ENCODE assay signal across 17 mouse cellular contexts in the genomic region with DNA sequence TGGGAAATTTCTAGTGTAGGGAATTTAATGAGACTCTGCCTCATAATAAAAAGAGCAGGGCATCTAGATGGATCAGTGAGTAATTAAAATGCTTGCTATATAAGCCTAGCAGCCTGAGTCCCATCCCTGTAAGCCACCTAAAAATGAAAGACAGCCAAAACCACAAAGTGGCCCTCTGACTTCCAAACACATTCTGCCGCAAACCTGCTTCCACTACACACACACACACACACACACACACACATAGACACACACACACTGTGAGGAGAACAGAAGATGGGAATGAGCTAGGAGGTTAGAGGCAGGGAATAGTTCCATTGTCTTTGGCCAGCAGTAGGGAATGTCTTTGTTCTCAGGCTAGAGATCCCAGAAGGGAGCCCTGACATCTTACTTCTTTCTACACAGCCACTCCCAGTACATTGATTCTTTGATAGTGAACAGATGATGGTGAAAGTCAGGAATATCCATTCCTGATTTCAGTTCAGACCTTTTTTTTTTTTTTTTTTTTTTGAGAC. TPM values are rescaled to one million over a fixed set of nuclear protein-coding genes. Genes with fewer than 3 reads are reported as not detected.
DNase-seq lines count a peak whose midpoint lies in the region; ATAC-seq and TF ChIP-seq lines count a peak whose summit lies in the region.
"Had no signal": no experiment of that assay in that cellular context is flagged by ENCODE, and none has a peak within 500 bp of the region (broad histone marks: within the 10 kb centered on the region; RNA-seq: fewer than 3 reads in every experiment).

No protein-coding gene starts in this region.

- intact Hi-C loops in left cerebral cortex, postnatal 25 days (cut with DNase I), result loop anchor here (2.0 kb wide), 2 partner anchors 41 to 219 kb away; a partner anchor contains a TSS

- H3K4me3 ChIP-seq in heart, embryonic 10.5 days, result no peak overlapping the region
- no peak overlapping the region for H3K4me3 ChIP-seq in heart, embryonic 12.5 days
- H3K4me3 ChIP-seq in liver, postnatal 0 days (ENCODE audit: low read depth, low read length), result no peak overlapping the region
- H3K4me3 ChIP-seq in liver, embryonic 11.5 days (ENCODE audit: low read depth, low read length), result no peak overlapping the region
- no peak overlapping the region for H3K4me3 ChIP-seq in midbrain, embryonic 15.5 days

- H3K9ac ChIP-seq in heart, embryonic 12.5 days, result no peak overlapping the region
- H3K9ac ChIP-seq in liver, postnatal 0 days (replicated peaks), result no peak overlapping the region
- H3K9ac ChIP-seq in liver, embryonic 11.5 days (ENCODE audit: low read depth, low read length), result no peak overlapping the region
- no peak overlapping the region for H3K9ac ChIP-seq in midbrain, embryonic 15.5 days
- H3K9ac ChIP-seq: stomach, embryonic 15.5 days had no signal

- no peak for TF ChIP-seq EP300 in liver, postnatal 0 days (IDR thresholded peaks at IDR 0.05; ENCODE audit: low read depth)

- TF ChIP-seq CTCF in liver, postnatal 0 days (IDR thresholded peaks at IDR 0.05; ENCODE audit: low read depth), result no peak

- H3K27me3 ChIP-seq in heart, embryonic 10.5 days (ENCODE audit: insufficient read depth, poor library complexity, severe bottlenecking), result no peaks in the 10 kb centered on the region
- H3K27me3 ChIP-seq in heart, embryonic 12.5 days (replicated peaks), result no peaks in the 10 kb centered on the region
- H3K27me3 ChIP-seq in liver, postnatal 0 days (ENCODE audit: insufficient read depth, low read length), result no peaks in the 10 kb centered on the region
- H3K27me3 ChIP-seq in liver, embryonic 11.5 days (replicated peaks; ENCODE audit: control insufficient read depth, insufficient read depth, low read length), result no peaks in the 10 kb centered on the region
- H3K27me3 ChIP-seq in midbrain, embryonic 15.5 days (replicated peaks), result no peaks in the 10 kb centered on the region
- H3K27me3 ChIP-seq: CH12.LX; liver, embryonic 12.5 days; stomach, embryonic 15.5 days had no signal

- H3K36me3 ChIP-seq in heart, embryonic 10.5 days, result peaks cover 15% of the 10 kb centered on the region
- peaks cover 14% of the 10 kb centered on the region for H3K36me3 ChIP-seq in heart, embryonic 12.5 days
- H3K36me3 ChIP-seq in liver, postnatal 0 days (replicated peaks; ENCODE audit: insufficient read depth, low read length), result peaks cover 20% of the 10 kb centered on the region
- H3K36me3 ChIP-seq in liver, embryonic 11.5 days (ENCODE audit: control insufficient read depth, insufficient read depth, low read length), result peaks cover 5% of the 10 kb centered on the region; the same call in 1 of the 2 replicates
- H3K36me3 ChIP-seq in midbrain, embryonic 15.5 days (replicated peaks), result no peaks in the 10 kb centered on the region; the same call in 1 of the 2 replicates

- no peak overlapping the region for H3K4me2 ChIP-seq in heart, embryonic 12.5 days
- H3K4me2 ChIP-seq in liver, postnatal 0 days (ENCODE audit: low read depth, low read length), result no peak overlapping the region
- H3K4me2 ChIP-seq in liver, embryonic 11.5 days, result no peak overlapping the region
- no peak overlapping the region for H3K4me2 ChIP-seq in midbrain, embryonic 15.5 days

- peaks cover 6% of the 10 kb centered on the region; the same call in 1 of the 2 replicates for H3K4me1 ChIP-seq in heart, embryonic 10.5 days
- peaks cover 12% of the 10 kb centered on the region for H3K4me1 ChIP-seq in heart, embryonic 12.5 days (replicated peaks)
- peaks cover 12% of the 10 kb centered on the region for H3K4me1 ChIP-seq in liver, postnatal 0 days (ENCODE audit: insufficient read depth)
- H3K4me1 ChIP-seq in liver, embryonic 11.5 days (replicated peaks; ENCODE audit: control insufficient read depth, insufficient read depth, low read length), result peaks cover 5% of the 10 kb centered on the region; the same call in 1 of the 2 replicates
- H3K4me1 ChIP-seq in midbrain, embryonic 15.5 days, result peaks cover 17% of the 10 kb centered on the region

- H3K27ac ChIP-seq in heart, embryonic 10.5 days, result peak overlapping the region; percentile 100
- no peak overlapping the region for H3K27ac ChIP-seq in heart, embryonic 12.5 days (ENCODE audit: poor library complexity, severe bottlenecking)
- H3K27ac ChIP-seq in liver, postnatal 0 days (ENCODE audit: low read depth), result peak overlapping the region; percentile 100; the same call in 1 of the 2 replicates
- no peak overlapping the region for H3K27ac ChIP-seq in liver, embryonic 11.5 days (ENCODE audit: low read depth, low read length)
- peak overlapping the region; percentile 100; the same call in 1 of the 2 replicates for H3K27ac ChIP-seq in midbrain, embryonic 15.5 days

- DNase-seq in heart, embryonic 10.5 days (ENCODE audit: low spot score), result no peak
- no peak for DNase-seq in liver, postnatal 0 days
- DNase-seq in liver, embryonic 11.5 days (ENCODE audit: low spot score), result no peak
- peak; percentile 63 for DNase-seq in ZHBTc4 (ENCODE audit: low read depth, low spot score)
- DNase-seq in urinary bladder, postnatal 10 days (ENCODE audit: low spot score), result no peak
- DNase-seq in left cerebral cortex, postnatal 25 days (ENCODE audit: low spot score in 2 of 2), result no peak
- DNase-seq: adrenal gland, adult 8-10 months; lung, postnatal 14 days; thymus, postnatal 4 days had no signal

- no peaks in the 10 kb centered on the region for H3K9me3 ChIP-seq in heart, embryonic 10.5 days
- H3K9me3 ChIP-seq in heart, embryonic 12.5 days (replicated peaks), result no peaks in the 10 kb centered on the region
- H3K9me3 ChIP-seq in liver, postnatal 0 days (ENCODE audit: low read length), result no peaks in the 10 kb centered on the region
- no peaks in the 10 kb centered on the region for H3K9me3 ChIP-seq in liver, embryonic 11.5 days (ENCODE audit: control insufficient read depth, low read length)
- no peaks in the 10 kb centered on the region for H3K9me3 ChIP-seq in midbrain, embryonic 15.5 days
- H3K9me3 ChIP-seq: liver, embryonic 12.5 days; stomach, embryonic 15.5 days had no signal

- WGBS in heart, embryonic 10.5 days, result 81% methylated on average over 1 of the region's 1 CpGs
- 85% methylated on average over 1 of the region's 1 CpGs for WGBS in heart, embryonic 12.5 days
- 69% methylated on average over 1 of the region's 1 CpGs for WGBS in liver, postnatal 0 days (ENCODE audit: insufficient replicate concordance)
- WGBS in liver, embryonic 11.5 days, result 82% methylated on average over 1 of the region's 1 CpGs
- WGBS in midbrain, embryonic 15.5 days, result 71% methylated on average over 1 of the region's 1 CpGs

- ATAC-seq in heart, embryonic 12.5 days (ENCODE audit: insufficient number of reproducible peaks, low FRiP score), result no peak
- ATAC-seq in liver, postnatal 0 days, result no peak
- ATAC-seq in liver, embryonic 11.5 days (replicated peaks; ENCODE audit: low FRiP score), result no peak
- ATAC-seq in midbrain, embryonic 15.5 days (replicated peaks), result no peak
- ATAC-seq: intestine, embryonic 16.5 days; liver, embryonic 12.5 days had no signal

RNA-seq across cellular contexts. Expression of a gene that starts 40.2 kb away (rescaled TPM):
- 73.8 and 78.9 TPM in 2 replicates for polyA plus RNA-seq in heart, embryonic 10.5 days (2016; fragmentation: Nextera tagmentation; extraction: Ambion mirVana)
- 110 TPM in 2 replicates for polyA plus RNA-seq in heart, embryonic 12.5 days (2016; fragmentation: Nextera tagmentation; extraction: Ambion mirVana)
- 71.4 and 74.3 TPM in 2 replicates for polyA plus RNA-seq in liver, postnatal 0 days (2015; fragmentation: Nextera tagmentation; extraction: Ambion mirVana)
- polyA plus RNA-seq in liver, embryonic 11.5 days (2014; fragmentation: Nextera tagmentation; extraction: Ambion mirVana), result 58.7 and 59.0 TPM in 2 replicates
- polyA plus RNA-seq in midbrain, embryonic 15.5 days (2015; fragmentation: Nextera tagmentation; extraction: Ambion mirVana), result 51.5 and 59.2 TPM in 2 replicates
- 100 to 1,000 TPM; 130 to 145 TPM for total RNA-seq in left cerebral cortex, postnatal 25 days (2021)

RNA-seq across cellular contexts. Expression of a gene that starts 41.0 kb away (rescaled TPM):
- 1.5 and 1.9 TPM in 2 replicates for polyA plus RNA-seq in heart, embryonic 10.5 days (2016; fragmentation: Nextera tagmentation; extraction: Ambion mirVana)
- 2.2 and 3.3 TPM in 2 replicates for polyA plus RNA-seq in heart, embryonic 12.5 days (2016; fragmentation: Nextera tagmentation; extraction: Ambion mirVana)
- 0.04 and 0.08 TPM in 2 replicates for polyA plus RNA-seq in liver, postnatal 0 days (2015; fragmentation: Nextera tagmentation; extraction: Ambion mirVana)
- polyA plus RNA-seq in liver, embryonic 11.5 days (2014; fragmentation: Nextera tagmentation; extraction: Ambion mirVana), result 0.73 and 1.6 TPM in 2 replicates
- polyA plus RNA-seq in midbrain, embryonic 15.5 days (2015; fragmentation: Nextera tagmentation; extraction: Ambion mirVana), result 59.7 and 68.8 TPM in 2 replicates
- 10 to 100 TPM; 22.1 to 24.8 TPM for total RNA-seq in left cerebral cortex, postnatal 25 days (2021)
- total RNA-seq: CH12.LX; monocyte, adult 5-6 weeks had no signal
- polyA plus RNA-seq: large intestine, adult 2 months had no signal

Comparison
In these comparisons a context has a peak if more than half of its experiments do, and no peak if none do; other contexts are left out.
1. H3K27ac ChIP-seq: peak in heart, embryonic 10.5 days (single experiment), liver, postnatal 0 days (single experiment) and midbrain, embryonic 15.5 days (single experiment); none in heart, embryonic 12.5 days (single experiment) and liver, embryonic 11.5 days (single experiment).
2. RNA of a gene that starts 41.0 kb away (polyA plus RNA-seq): 59.7 to 68.8 TPM in midbrain, embryonic 15.5 days; 2.2 to 3.3 TPM in heart, embryonic 12.5 days, 0.73 to 1.6 TPM in liver, embryonic 11.5 days, 1.5 to 1.9 TPM in heart, embryonic 10.5 days and 0.04 to 0.08 TPM in liver, postnatal 0 days; every median in the first group is over 10 times any median in the second.